Mouse (Mus musculus) thymus, postnatal 36 days (tissue): ENCODE measurements around the gene Ldb2.

Experiments used
- DNase-seq, 2 experiments: peaks; one replicate each; pipeline ENCODE4 v3.0.0; 2022; ENCODE audit warnings: mixed read lengths in 2 of 2

Ldb2 gene

DNA sequence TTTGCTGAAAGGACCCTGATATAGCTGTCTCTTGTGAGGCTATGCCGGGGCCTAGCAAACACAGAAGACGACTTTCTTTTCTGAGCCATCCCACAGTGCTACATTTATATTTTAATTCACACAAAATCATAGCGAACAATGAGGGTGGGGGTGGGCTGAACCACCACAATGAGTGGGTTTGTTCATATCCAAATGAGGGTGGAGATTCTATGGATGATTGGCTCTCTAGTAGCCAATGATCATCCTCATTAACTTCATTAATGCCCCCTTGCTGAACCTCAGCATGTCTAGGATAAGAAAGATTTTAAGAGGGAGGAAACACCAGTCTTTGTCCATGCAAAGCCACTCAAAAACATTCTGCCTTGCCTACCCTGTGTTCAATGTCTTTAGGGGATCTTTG, 156.4 kb downstream of the Ldb2 start:
- DNase-seq: no peak

DNA sequence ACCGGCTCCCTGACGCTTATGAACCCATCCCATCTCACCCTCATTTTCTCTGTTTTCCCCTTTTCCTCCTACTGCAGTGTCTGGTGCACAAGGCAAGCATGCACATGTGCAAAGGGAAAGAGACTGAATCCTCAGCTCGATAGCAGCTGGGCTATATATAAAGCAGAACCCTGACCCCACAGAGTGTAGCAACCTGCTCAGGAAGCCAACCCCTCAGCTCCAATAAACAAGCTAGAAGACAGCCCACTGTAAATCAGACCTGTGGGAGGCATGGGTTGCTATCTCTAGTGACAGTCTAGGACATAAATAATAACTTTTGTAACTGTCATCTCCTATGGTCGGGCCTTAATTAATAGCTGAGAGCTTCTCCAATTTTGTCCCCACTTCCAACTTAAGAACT, 158.4 kb downstream of the Ldb2 start:
- no peak for DNase-seq

DNA sequence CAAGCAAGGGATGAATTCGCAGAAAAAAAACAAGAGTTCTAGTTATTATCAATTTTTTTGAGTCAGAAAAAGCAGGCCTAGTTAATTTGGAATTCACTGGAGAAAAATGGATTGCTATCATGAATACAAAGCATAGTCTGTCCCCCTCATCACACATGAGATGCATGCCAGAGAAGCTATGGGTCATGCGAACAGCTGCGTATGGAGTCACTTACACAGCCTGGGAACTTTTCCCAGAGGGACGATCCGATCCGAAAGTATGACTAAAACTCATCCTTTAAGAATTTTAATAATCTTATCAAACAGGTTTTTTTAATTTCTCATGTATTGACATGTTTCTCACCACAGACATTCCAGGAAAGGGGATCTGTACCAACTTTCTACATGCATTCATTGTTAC, 163.9 kb downstream of the Ldb2 start:
- no peak for DNase-seq

DNA sequence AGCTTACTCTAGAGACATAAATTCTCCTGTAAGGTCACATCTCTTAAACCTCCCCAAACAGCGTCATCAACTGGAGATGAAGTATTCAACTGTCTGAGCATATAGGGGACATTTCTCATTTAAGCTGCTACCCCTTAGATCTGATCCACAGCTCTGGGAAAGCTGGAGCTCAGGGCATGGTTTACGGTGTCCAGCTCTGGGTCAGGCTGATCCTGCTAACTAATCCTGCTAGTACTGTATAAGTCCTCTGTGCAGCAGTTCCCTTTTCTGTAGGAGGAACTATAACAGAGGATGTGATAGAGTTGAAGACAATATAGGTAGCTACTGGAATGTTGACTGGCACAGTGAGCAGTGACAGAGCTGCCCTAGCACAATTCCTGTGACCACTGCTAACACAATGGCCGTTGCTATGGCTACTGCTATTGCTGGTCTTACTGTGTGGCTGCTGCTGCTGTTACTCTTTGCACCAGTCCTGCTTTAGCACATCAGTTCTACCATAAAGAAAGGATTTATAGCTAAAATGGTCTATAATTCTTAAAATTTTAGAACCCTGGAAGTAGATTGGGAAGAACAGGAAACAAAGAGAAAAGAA, 170.3 kb downstream of the Ldb2 start:
- DNase-seq: no peak

DNA sequence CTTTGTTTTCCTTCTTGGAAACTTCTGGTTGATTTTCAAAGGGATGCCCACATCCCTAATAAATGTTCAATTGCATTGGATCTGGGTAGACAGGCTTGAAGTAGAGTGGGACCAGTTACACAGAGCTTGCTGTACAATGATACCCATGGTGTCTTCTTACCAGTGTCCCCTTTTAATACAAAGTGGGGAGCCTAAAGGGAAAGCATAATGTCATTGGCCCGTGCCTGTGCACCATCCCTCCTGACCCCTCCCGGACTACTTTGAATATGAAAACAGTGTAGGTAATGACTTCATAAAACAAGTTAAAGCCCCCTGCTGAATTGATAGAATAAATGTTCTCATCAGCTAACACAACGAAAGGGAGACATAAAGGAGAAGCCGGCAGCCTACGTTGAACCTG, 172.0 kb downstream of the Ldb2 start:
- DNase-seq: no peak

DNA sequence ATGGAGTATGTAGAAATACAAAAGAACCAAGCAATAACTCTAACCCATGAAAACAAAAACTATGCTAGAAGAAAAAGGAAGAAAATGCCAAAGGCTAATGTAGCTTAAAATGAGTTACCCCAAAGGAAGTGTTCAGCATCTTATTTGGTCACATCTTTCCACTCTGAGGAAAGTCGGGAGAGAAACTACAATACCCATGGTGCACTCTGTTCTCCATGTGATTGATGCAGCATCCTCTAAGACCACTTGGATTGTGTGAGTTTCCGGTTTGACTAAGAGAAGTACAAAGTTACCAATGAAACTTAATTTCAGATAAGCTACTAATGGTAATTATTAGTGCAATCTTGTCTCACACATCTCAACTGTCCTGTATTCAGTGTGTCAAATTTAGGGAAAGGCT, 172.6 kb downstream of the Ldb2 start:
- DNase-seq: no peak

DNA sequence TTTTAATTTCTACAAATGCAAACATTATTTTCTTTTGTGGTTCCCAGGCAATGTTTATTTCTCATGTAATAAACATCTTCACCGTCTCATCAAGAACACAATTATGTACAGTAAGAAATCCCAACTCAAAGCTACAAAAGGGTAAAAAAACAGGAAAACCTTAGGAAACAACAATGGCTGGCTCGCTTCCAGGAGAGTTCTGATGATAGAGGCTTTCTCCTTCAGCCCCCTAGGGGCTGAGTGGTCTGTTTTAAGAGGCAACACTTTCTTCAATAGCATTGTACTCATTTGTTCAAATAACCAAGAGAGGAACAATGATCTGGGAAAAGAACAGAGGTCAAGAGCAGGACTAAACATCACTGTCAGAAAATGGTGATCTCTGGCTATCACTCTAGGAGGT, 173.4 kb downstream of the Ldb2 start:
- DNase-seq: no peak

DNA sequence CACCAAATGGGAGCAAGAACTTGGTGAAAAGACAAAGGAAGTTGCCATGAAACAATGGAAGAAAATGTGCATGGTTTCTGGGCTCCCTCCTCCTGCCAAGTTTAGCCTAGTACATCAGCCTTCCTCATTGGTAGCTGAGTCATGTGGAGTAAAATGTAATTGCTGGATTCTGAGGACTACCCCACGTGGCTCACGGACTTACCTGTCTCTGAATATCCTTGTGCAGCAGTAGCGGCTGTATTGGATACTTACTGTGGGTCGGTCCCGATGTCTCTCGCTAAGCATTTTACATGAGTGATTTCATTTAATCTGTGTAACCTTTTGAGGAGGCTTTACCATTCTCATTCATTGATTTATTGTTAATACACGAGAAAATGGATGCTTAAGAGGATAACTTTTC, 183.8 kb downstream of the Ldb2 start:
- DNase-seq: no peak

DNA sequence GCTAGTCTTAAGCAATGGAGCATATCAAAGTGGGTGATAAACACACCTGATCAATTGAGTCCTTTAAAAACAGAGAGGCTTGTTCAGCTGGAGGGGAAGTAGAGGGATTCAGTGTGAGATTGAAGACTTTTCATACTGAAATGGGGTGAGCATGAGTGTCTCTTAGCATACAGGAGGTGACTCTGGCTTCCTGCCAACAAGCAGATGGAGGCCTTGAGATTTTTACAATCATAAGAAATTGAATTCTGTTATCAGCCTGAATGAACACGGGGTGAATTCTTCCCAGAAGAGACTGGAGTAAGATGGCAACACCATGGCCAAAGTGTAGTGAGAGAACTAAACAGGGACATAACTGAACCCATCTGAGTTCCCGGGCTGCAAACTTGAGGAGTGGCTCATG, 190.6 kb downstream of the Ldb2 start:
- no peak for DNase-seq

DNA sequence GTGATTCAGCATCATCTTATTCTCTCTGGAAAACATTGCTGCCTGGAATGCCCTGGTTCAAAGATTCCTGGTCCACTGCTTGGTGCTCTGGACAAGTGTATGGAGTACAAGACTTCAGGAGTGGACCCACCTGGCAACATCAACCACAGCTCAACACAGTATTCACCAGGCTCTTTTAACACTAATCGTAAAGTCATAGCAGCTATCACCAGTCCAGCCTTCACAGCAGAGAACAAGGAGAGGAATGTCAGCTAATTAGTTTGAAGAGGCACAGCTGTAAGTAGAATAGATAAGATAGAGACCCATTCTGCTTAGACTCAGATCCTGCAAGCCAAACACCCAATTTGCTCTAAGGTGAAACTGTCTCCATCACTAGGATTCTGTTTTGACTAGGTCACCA, 198.1 kb downstream of the Ldb2 start:
- no peak for DNase-seq

DNA sequence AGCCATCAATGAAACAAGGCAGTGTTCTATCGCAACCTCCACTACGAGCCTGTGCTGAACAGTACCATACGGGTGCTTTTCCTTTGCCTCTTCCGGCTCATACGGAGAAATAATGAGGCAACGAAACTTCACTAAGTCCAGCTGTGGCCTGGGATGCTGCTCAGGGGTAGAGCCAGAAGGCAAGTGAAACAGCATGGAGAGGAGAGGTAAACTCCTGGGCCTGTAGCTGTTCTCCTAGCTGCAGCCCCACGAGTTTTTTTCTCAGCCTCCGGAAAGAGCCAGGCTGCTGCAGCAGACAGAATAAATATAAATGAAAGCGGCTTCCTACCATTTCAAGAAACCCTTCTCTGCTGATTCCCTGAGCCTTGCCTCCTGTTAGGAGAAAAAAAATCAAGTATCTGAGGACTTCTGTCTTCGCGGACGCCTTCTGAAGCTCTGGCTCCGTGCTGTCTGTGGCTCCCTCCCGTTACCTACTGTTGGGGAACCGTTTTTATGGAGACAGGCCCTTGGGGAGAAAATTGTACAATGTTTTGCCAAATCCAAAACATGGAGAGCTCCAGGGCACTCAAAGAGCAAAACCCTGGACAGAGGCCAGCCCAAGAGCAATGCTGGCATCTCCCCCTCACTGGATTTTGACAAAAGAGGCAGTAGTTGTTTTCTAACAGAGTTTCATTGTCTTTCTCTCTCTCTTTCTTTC, 205.8 kb downstream of the Ldb2 start:
- DNase-seq: no peak

DNA sequence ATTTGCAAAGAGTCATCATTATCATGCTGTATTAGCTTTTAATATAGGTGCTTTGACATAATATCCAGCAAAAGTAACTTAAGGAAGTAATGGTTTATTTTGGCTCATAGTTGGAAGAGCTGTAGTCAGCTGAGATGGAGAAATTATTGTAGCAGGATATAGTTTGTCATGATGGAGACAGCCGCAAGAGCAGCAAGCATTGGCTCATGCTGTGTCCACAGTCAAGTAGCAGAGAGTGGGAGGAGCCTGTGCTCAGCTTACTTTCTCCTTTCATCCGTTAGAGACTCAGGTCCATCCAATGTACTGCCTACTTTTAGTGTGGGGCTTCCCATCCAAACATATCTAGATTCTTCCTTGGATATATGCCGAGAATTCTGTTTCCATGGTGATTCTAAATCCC, 208.7 kb downstream of the Ldb2 start:
- DNase-seq: no peak

DNA sequence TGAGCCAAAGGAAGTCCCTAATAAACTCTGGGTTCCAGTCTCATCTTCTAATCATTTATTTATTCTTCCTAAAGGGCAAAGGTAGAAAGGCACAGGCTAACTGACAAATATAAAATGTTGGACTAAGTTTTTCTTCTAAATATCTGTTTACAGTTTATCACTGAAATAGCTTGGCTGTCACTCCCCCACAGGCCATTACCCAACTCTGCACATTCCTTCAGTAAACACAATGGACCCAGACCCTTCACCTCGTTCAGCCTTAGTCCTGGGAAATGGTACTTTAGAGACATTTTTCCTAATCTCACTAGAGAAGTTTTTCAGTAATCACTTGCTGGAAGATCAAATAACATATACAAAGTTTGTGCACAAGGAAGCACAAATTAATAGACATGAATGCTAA, 210.2 kb downstream of the Ldb2 start:
- DNase-seq: no peak

DNA sequence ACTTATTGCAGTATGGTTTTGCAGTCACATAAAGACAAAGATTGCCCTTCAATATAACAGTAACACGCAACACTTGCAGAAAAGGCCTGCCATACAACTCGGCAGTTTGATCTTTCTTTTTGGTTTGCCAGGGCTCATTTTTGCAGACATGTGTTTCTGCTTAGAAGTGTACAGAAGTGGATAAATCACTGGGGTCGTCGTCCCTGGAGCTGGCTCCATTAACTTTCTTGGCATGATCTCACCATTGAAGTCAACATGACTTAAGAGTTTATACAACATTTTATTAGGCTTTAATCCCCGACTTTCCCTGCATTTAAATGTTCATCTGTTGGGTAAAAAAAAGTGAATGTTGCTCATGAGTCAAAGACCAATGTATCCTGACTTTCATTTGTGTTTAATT, 212.9 kb downstream of the Ldb2 start:
- no peak for DNase-seq

DNA sequence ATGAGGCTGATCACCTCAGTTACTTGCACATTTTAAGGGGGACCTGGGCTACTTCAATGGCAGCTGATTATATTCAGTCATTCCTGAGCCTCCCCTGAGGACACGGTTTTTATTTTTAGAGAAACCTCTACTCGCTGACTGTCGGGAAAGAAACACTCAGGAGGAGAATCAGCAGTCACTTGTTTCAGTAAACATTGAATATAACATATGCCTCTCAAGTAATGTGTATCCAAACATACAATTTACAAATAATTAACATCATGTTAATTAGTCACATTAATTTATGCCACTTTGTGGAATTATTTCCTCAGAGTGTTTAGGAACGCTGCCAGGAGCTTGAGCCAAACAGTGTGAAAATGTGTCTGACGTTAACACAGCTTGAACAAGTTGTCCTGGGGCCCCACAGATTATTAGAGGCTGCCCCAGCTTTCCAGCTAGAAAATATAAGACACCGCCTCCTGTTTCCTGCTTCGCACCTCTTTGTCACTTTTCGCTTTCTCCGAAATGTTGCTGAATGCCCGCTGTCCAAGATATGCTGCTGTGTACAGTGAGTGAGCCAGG, 219.5 kb downstream of the Ldb2 start:
- no peak for DNase-seq

DNA sequence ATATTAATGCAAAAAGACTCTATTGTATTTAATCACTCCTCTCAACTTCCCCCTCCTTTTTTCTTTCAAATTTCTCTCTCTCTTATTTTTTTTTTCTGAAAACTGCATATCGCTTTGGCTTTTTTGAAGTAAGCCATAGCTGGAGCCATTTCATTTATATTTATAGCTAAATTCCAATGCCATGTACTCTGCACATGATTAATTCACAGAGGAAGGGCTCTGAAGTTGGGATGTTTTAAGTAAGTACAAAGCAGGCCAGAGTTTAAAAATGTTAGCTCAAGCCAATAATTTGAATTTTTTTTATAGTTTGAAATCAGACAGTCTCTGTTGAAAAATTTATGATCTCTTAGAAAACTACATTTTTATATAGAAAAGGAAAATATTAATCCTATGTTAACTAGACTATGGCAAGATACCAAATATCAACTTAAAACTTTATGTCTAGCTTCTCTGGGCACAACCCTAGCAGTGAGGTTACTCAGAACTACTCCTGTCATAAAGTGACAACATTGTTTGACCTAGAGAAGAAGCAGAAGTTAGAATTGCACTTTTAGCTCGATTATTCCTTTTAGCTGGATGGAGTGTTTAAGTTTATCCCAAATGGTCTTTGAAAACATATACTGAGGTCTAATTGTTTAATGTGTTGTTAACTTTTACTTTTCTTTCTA, 222.7 kb downstream of the Ldb2 start:
- no peak for DNase-seq

DNA sequence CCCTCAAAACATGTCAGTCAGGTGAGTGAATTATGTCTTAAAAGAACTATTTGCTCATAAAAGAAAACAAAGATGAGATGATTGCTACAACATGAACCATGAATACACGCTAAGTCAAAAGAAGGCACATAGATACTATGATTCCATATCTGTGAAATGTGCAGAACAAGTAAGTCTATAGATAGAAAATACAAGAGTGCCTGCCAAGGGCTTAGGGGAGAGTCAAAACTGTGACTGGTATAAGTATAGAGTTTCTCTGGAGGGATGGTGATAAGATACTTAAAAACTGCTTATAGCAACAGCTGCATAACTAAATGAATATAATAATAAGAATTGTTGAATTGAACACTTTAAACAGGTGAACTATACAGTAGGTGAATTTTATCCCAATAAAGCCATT, 224.8 kb downstream of the Ldb2 start:
- DNase-seq: no peak

DNA sequence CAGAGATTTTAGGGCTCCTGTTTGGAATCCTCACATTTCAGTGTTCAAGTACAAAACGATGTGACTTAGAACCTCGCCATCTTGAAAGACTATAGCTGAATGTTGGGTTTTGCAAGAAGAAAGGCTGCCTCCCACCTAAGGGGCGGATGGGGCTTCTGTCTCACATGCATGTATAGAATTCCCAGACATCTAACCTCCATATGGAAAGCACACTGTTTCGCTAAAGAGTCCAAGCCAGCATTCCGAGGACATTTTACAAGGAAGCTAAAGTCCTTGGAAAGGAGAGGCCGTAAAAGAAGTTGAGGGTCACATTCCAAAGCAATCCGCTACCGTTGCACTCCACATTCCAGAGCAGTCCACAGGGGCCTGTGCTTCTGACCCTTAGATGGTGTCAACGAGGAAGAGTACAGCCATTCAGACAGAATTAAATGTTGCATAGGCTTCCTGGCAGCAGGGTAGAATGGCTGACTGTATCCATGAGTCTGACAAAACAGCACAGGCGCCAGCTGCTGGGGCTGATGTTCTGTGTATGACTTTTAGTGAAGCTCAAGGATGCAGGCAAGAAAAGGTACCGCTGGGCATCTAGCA, 245.6 kb downstream of the Ldb2 start:
- DNase-seq: no peak

DNA sequence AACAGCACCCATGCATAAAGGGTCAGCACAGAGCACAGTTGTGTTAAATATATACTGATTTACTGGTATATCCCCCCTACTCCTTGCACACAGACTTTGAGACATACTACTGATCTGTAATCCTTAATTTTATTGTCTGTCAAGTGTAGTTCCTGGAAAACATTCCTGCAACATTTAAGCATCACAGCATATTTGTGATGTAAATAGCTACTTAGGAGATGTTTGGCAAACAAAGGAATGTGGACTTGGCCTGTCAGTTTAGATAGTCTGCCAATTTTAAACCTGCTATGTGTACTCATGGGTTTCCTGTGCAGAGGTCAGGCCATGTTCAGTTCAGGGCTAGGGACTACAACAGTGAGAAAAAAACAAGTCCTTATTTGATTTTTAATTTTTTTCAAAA, 246.3 kb downstream of the Ldb2 start:
- DNase-seq: no peak

DNA sequence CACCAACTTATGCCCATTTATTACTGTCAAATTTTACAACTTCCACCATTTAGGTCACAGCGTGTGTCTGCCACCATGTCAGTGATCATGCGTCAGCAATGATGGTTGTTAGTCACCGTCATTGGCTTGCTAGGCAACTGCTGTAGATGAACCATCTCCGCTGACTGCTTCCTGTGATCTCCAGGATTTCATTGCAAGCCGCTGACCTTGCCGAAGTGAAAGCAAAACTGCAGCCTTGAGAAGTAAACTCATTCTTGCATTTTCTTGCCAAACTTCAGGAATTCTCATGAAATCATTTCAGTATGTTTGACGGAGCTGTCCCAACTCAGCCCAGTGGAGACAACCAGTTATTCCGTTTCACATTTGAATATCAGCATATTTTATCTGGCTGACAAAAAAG, 247.4 kb downstream of the Ldb2 start:
- no peak for DNase-seq

DNA sequence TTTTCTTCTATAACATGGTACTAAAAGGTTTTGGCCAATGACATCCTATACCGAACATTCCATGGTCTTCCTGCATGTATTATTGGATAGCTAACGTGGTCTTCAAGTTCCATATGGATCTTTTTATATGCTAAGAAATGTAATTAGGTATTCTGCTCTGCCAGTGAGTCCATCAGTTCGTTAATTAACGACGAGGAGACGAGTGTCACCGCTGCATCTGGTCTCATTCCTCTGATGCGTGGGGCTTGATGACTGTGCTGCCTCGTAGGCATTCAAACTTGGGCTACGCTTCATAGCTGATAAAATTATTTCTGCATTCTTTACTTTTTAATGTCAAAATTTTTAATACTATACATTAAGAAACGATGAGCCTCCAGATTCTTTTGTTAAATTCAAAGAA, 251.0 kb downstream of the Ldb2 start:
- no peak for DNase-seq

DNA sequence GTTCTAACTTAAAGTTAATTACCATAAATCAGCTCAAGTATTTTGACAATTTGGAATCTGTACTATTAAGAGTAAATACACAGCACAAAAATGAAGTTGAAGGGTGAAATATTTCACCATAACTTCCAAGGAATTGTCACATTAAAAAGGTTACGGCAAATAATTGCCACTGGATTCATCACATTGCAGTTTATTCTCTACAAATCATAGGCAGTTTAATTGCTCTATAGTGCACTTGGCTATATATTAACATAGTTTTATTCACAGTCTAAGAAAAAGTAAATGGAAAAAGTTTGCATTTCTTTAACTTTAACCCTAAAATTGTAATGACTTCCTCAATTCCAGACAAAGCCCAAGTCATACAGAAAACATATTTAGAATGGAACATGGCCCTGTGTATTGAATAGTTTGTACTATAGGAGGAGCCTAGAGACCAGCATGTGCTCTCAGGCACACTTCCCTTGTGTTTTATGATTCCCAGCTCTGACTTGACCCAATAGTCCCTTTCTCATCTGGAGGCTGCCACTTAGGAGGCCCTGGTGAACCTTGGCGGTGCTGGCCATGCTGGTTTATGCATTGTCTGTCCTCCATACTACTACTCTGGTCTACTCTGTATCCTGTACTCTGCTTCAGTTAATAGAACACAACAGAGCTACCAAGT, 255.9 kb downstream of the Ldb2 start:
- no peak for DNase-seq

DNA sequence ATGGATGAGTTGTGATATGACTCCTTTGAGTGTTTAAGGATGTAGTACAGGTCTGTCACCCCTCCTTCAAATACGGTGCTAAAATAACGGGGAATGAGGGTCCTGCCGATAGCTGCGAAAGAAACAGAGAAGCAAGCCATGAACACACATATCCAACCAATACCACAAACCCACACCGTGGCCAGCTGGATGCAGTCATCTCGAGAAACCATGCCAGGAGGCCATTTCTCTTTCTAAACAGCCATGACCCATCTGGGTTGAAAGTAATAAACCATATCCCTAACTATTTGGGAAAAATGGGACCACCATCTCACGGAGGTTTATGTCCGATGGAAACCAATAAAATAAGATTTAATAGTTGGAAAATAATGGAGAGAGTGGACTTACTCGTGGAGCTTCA, 257.7 kb downstream of the Ldb2 start:
- no peak for DNase-seq
